Mouse (Mus musculus) ovary, adult 18-20 months (tissue): ENCODE data around the gene Abca13.
"Not testable (repeated sequence)": the region's sequence is repeated elsewhere in the genome, so short reads cannot be mapped to it uniquely, and the experiment has no call there.

Source experiments
- DNase-seq: peaks from one replicate; pipeline ENCODE4 v3.0.0; 2022; ENCODE audit warnings: low spot score, mixed read lengths

Gene Abca13

GRCm38 (mm10) chr11:9291168-9291567 lies 99.4 kb downstream of the Abca13 start:
- no peak for DNase-seq

GRCm38 (mm10) chr11:9299615-9300014 lies 107.9 kb downstream of the Abca13 start:
- no peak for DNase-seq

GRCm38 (mm10) chr11:9305450-9305849 lies 113.7 kb downstream of the Abca13 start:
- no peak for DNase-seq

GRCm38 (mm10) chr11:9316545-9316944 lies 124.8 kb downstream of the Abca13 start:
- DNase-seq, result no peak

- DNase-seq, result no peak
Observed at GRCm38 (mm10) chr11:9317076-9317929, 125.6 kb downstream of the Abca13 start.

- DNase-seq, result no peak
Observed at GRCm38 (mm10) chr11:9338151-9338550, 146.4 kb downstream of the Abca13 start.

- no peak for DNase-seq
Observed at GRCm38 (mm10) chr11:9347724-9348123, 156.0 kb downstream of the Abca13 start.

- DNase-seq, result no peak
Observed at GRCm38 (mm10) chr11:9373160-9373559, 181.4 kb downstream of the Abca13 start.

- not testable (repeated sequence) for DNase-seq
Observed at GRCm38 (mm10) chr11:9374426-9374825, 182.7 kb downstream of the Abca13 start.

GRCm38 (mm10) chr11:9388520-9388919 lies 196.8 kb downstream of the Abca13 start:
- DNase-seq, result no peak

GRCm38 (mm10) chr11:9416946-9417345 lies 225.2 kb downstream of the Abca13 start:
- no peak for DNase-seq

- no peak for DNase-seq
Observed at GRCm38 (mm10) chr11:9420205-9420604, 228.5 kb downstream of the Abca13 start.

- DNase-seq, result no peak
Observed at GRCm38 (mm10) chr11:9427411-9427810, 235.7 kb downstream of the Abca13 start.

GRCm38 (mm10) chr11:9432807-9433206 lies 241.1 kb downstream of the Abca13 start:
- no peak for DNase-seq

GRCm38 (mm10) chr11:9436617-9437016 lies 244.9 kb downstream of the Abca13 start:
- no peak for DNase-seq

GRCm38 (mm10) chr11:9439781-9440180 lies 248.0 kb downstream of the Abca13 start:
- DNase-seq, result no peak

- DNase-seq, result no peak
Observed at GRCm38 (mm10) chr11:9441192-9441591, 249.4 kb downstream of the Abca13 start.

GRCm38 (mm10) chr11:9472400-9472799 lies 280.7 kb downstream of the Abca13 start:
- no peak for DNase-seq

GRCm38 (mm10) chr11:9481511-9481910 lies 289.8 kb downstream of the Abca13 start:
- DNase-seq, result no peak

GRCm38 (mm10) chr11:9500326-9501142 lies 308.8 kb downstream of the Abca13 start:
- DNase-seq, result no peak

GRCm38 (mm10) chr11:9514966-9515365 lies 323.2 kb downstream of the Abca13 start:
- not testable (repeated sequence) for DNase-seq

GRCm38 (mm10) chr11:9528556-9528955 lies 336.8 kb downstream of the Abca13 start:
- no peak for DNase-seq

GRCm38 (mm10) chr11:9531715-9532114 lies 340.0 kb downstream of the Abca13 start:
- DNase-seq, result no peak
